Mouse (Mus musculus) midbrain, embryonic 12.5 days (tissue): ENCODE results near the gene Slc16a8. TPM values are rescaled to one million over a fixed set of nuclear protein-coding genes. Genes with fewer than 3 reads are reported as not detected.

ENCODE experiments used
- ATAC-seq: fragments of 200-750 bp; cut with Nextera tagmentation; 2 replicates; pipeline ENCODE4 v1.8.0; 2017; ENCODE audit warnings: low read depth, moderate TSS enrichment, moderate library complexity; ENCODE audit not compliant: low FRiP score
- H3K27ac ChIP-seq: fragments of 300-500 bp; sonication (generic); replicated peaks from 2 replicates; pipeline ENCODE4 v1.5.1; 2016; ENCODE audit warnings: mild to moderate bottlenecking
- H3K27me3 ChIP-seq: fragments of 300-500 bp; sonication (generic); 2 replicates; pipeline ENCODE4 v1.6.1; 2016; ENCODE audit warnings: mild to moderate bottlenecking
- H3K36me3 ChIP-seq: fragments of 300-500 bp; sonication (generic); 2 replicates; pipeline ENCODE4 v1.6.1; 2016
- H3K4me1 ChIP-seq: fragments of 300-500 bp; sonication (generic); 2 replicates; pipeline ENCODE4 v1.6.1; 2016
- H3K4me2 ChIP-seq: fragments of 300-500 bp; sonication (generic); replicated peaks from 2 replicates; pipeline ENCODE4 v1.6.1; 2016; ENCODE audit warnings: mild to moderate bottlenecking, moderate library complexity
- H3K4me3 ChIP-seq: fragments of 300-500 bp; sonication (generic); 2 replicates; pipeline ENCODE4 v1.5.1; 2016; ENCODE audit warnings: mild to moderate bottlenecking
- H3K9ac ChIP-seq: fragments of 300-500 bp; sonication (generic); replicated peaks from 2 replicates; pipeline ENCODE4 v1.6.1; 2016; ENCODE audit warnings: mild to moderate bottlenecking, moderate library complexity
- H3K9me3 ChIP-seq: fragments of 300-500 bp; sonication (generic); 2 replicates; pipeline ENCODE4 v1.6.1; 2016; ENCODE audit warnings: mild to moderate bottlenecking
- WGBS: fragments of 180-500 bp; shearing (Covaris S2); methylation state at CpG from one replicate; pipeline ENCODE4 v1.1.7; 2016; 5-methylcytosine and 5-hydroxymethylcytosine counted together
- polyA plus RNA-seq: library from polyadenylated mRNA; unstranded; fragments of >200 nt; fragmentation: Nextera tagmentation; extraction: Ambion mirVana; gene quantifications from 2 replicates; pipeline ENCODE4 v1.2.1, GENCODE M21; 2016

Gene Slc16a8
- polyA plus RNA-seq = 0.24 and 0.50 TPM in 2 replicates

GRCm38 (mm10) chr15:79254661-79255060 is at the start of gene Slc16a8:
TSS of gene Slc16a8 (minus strand) at chr15:79254761.
- no peak within 1 kb of the TSS for H3K27ac ChIP-seq

GRCm38 (mm10) chr15:79303725-79304124 is 49.2 kb upstream of the Slc16a8 start:
- Histone ChIP-seq H3K36me3 (peaks cover 9% of the 10 kb centered on the region), H3K4me2 (no peak overlapping the region), H3K4me3 (no peak overlapping the region), H3K4me1 (no peaks in the 10 kb centered on the region), H3K9me3 (no peaks in the 10 kb centered on the region), H3K27ac (no peak overlapping the region), H3K27me3 (no peaks in the 10 kb centered on the region), H3K9ac (no peak overlapping the region)
- 92% methylated on average over 8 of the region's 8 CpGs for WGBS
- ATAC-seq = no peak

More at GRCm38 (mm10) chr15:79254661-79255060, at the start of gene Slc16a8:
- peaks cover 9% of the 10 kb centered on the region for H3K4me1 ChIP-seq
- H3K36me3 ChIP-seq = no peaks in the 10 kb centered on the region
- H3K4me2 ChIP-seq = no peak within 1 kb of the TSS
- WGBS = 21% methylated on average over 3 of the region's 3 CpGs
- H3K4me3 ChIP-seq = no peak within 1 kb of the TSS
- H3K9ac ChIP-seq = no peak within 1 kb of the TSS
- H3K27me3 ChIP-seq = peaks cover 76% of the 10 kb centered on the region
- no peaks in the 10 kb centered on the region for H3K9me3 ChIP-seq
- no peak for ATAC-seq

GRCm38 (mm10) chr15:79299563-79300155 is 45.1 kb upstream of the Slc16a8 start:
- no peak for ATAC-seq
- H3K4me3 ChIP-seq = no peak overlapping the region
- H3K9me3 ChIP-seq = no peaks in the 10 kb centered on the region
- no peaks in the 10 kb centered on the region for H3K27me3 ChIP-seq
- no peaks in the 10 kb centered on the region for H3K4me1 ChIP-seq
- WGBS = 81% methylated on average over 2 of the region's 2 CpGs
- no peak overlapping the region for H3K27ac ChIP-seq
- no peak overlapping the region for H3K9ac ChIP-seq
- no peaks in the 10 kb centered on the region for H3K36me3 ChIP-seq
- H3K4me2 ChIP-seq = no peak overlapping the region

GRCm38 (mm10) chr15:79298553-79298952 is 44.0 kb upstream of the Slc16a8 start:
- H3K36me3 ChIP-seq = no peaks in the 10 kb centered on the region

GRCm38 (mm10) chr15:79292779-79293178 is 38.2 kb upstream of the Slc16a8 start:
- Histone ChIP-seq H3K9ac (no peak overlapping the region), H3K9me3 (no peaks in the 10 kb centered on the region), H3K27ac (no peak overlapping the region), H3K4me2 (no peak overlapping the region), H3K4me1 (no peaks in the 10 kb centered on the region), H3K36me3 (peaks cover 4% of the 10 kb centered on the region; the same call in 1 of the 2 replicates), H3K27me3 (no peaks in the 10 kb centered on the region), H3K4me3 (no peak overlapping the region)
- WGBS = 90% methylated on average over 9 of the region's 9 CpGs
- no peak for ATAC-seq

More at GRCm38 (mm10) chr15:79298553-79298952, 44.0 kb upstream of the Slc16a8 start:
- no peak for ATAC-seq
- Histone ChIP-seq H3K9me3 (no peaks in the 10 kb centered on the region), H3K27ac (no peak overlapping the region), H3K4me2 (no peak overlapping the region), H3K27me3 (no peaks in the 10 kb centered on the region), H3K4me3 (no peak overlapping the region), H3K9ac (no peak overlapping the region), H3K4me1 (no peaks in the 10 kb centered on the region)
- 82% methylated on average over 6 of the region's 6 CpGs for WGBS

- Histone ChIP-seq H3K36me3 (peaks cover 11% of the 10 kb centered on the region), H3K4me3 (no peak overlapping the region), H3K9ac (no peak overlapping the region), H3K4me1 (no peaks in the 10 kb centered on the region), H3K27ac (no peak overlapping the region), H3K27me3 (no peaks in the 10 kb centered on the region), H3K4me2 (no peak overlapping the region), H3K9me3 (no peaks in the 10 kb centered on the region)
- WGBS = 86% methylated on average over 3 of the region's 3 CpGs
- no peak for ATAC-seq
These were observed 35.8 kb upstream of the Slc16a8 start for GRCm38 (mm10) chr15:79290340-79290739.

- Histone ChIP-seq H3K9me3 (no peaks in the 10 kb centered on the region), H3K9ac (no peak overlapping the region)
- WGBS = 97% methylated on average over 12 of the region's 12 CpGs
These were observed 34.9 kb upstream of the Slc16a8 start for GRCm38 (mm10) chr15:79289441-79289840.

GRCm38 (mm10) chr15:79288387-79288786 is 33.8 kb upstream of the Slc16a8 start:
- Histone ChIP-seq H3K36me3 (peaks cover 11% of the 10 kb centered on the region), H3K4me2 (no peak overlapping the region), H3K27ac (no peak overlapping the region), H3K27me3 (no peaks in the 10 kb centered on the region), H3K4me1 (no peaks in the 10 kb centered on the region), H3K9me3 (no peaks in the 10 kb centered on the region), H3K4me3 (no peak overlapping the region), H3K9ac (no peak overlapping the region)
- WGBS = 92% methylated on average over 3 of the region's 3 CpGs
- ATAC-seq = no peak

More at GRCm38 (mm10) chr15:79289441-79289840, 34.9 kb upstream of the Slc16a8 start:
- Histone ChIP-seq H3K36me3 (peaks cover 11% of the 10 kb centered on the region), H3K27me3 (no peaks in the 10 kb centered on the region), H3K4me3 (no peak overlapping the region), H3K27ac (no peak overlapping the region), H3K4me1 (no peaks in the 10 kb centered on the region), H3K4me2 (no peak overlapping the region)
- ATAC-seq = no peak

- Histone ChIP-seq H3K27me3 (no peaks in the 10 kb centered on the region), H3K4me3 (no peak overlapping the region), H3K36me3 (peaks cover 11% of the 10 kb centered on the region), H3K27ac (no peak overlapping the region), H3K4me1 (no peaks in the 10 kb centered on the region), H3K4me2 (no peak overlapping the region), H3K9me3 (no peaks in the 10 kb centered on the region), H3K9ac (no peak overlapping the region)
- no peak for ATAC-seq
- WGBS = 93% methylated on average over 7 of the region's 7 CpGs
These were observed 32.5 kb upstream of the Slc16a8 start for GRCm38 (mm10) chr15:79287091-79287490.

GRCm38 (mm10) chr15:79286141-79286540 is 31.6 kb upstream of the Slc16a8 start:
- H3K9ac ChIP-seq = no peak overlapping the region
- H3K9me3 ChIP-seq = no peaks in the 10 kb centered on the region
- ATAC-seq = no peak
- H3K27ac ChIP-seq = no peak overlapping the region
- peaks cover 11% of the 10 kb centered on the region for H3K36me3 ChIP-seq
- 90% methylated on average over 7 of the region's 7 CpGs for WGBS
- H3K4me2 ChIP-seq = no peak overlapping the region
- no peaks in the 10 kb centered on the region for H3K27me3 ChIP-seq
- H3K4me3 ChIP-seq = no peak overlapping the region
- no peaks in the 10 kb centered on the region for H3K4me1 ChIP-seq

- H3K27me3 ChIP-seq = no peaks in the 10 kb centered on the region
- H3K4me1 ChIP-seq = no peaks in the 10 kb centered on the region
- no peak within 1 kb of the TSS for H3K27ac ChIP-seq
- no peak within 1 kb of the TSS for H3K4me2 ChIP-seq
- no peak for ATAC-seq
- peaks cover 11% of the 10 kb centered on the region for H3K36me3 ChIP-seq
- no peak within 1 kb of the TSS for H3K4me3 ChIP-seq
- H3K9ac ChIP-seq = no peak within 1 kb of the TSS
- no peaks in the 10 kb centered on the region for H3K9me3 ChIP-seq
- 74% methylated on average over 10 of the region's 10 CpGs for WGBS
These were observed 30.8 kb upstream of the Slc16a8 start, which contains the start of gene Baiap2l2 for GRCm38 (mm10) chr15:79285399-79285798. TSS of gene Baiap2l2 (minus strand) at chr15:79285537.

GRCm38 (mm10) chr15:79283371-79283770 is 28.8 kb upstream of the Slc16a8 start:
- H3K9me3 ChIP-seq = no peaks in the 10 kb centered on the region
- ATAC-seq = no peak
- no peaks in the 10 kb centered on the region for H3K27me3 ChIP-seq
- H3K4me2 ChIP-seq = no peak overlapping the region
- no peaks in the 10 kb centered on the region for H3K4me1 ChIP-seq
- WGBS = 86% methylated on average over 4 of the region's 4 CpGs
- H3K36me3 ChIP-seq = peaks cover 7% of the 10 kb centered on the region; the same call in 1 of the 2 replicates
- no peak overlapping the region for H3K27ac ChIP-seq
- no peak overlapping the region for H3K9ac ChIP-seq
- H3K4me3 ChIP-seq = no peak overlapping the region

- 86% methylated on average over 5 of the region's 5 CpGs for WGBS
- Histone ChIP-seq H3K4me2 (no peak overlapping the region), H3K9ac (no peak overlapping the region), H3K27ac (no peak overlapping the region), H3K4me1 (no peaks in the 10 kb centered on the region), H3K36me3 (peaks cover 7% of the 10 kb centered on the region; the same call in 1 of the 2 replicates), H3K9me3 (no peaks in the 10 kb centered on the region), H3K27me3 (no peaks in the 10 kb centered on the region), H3K4me3 (no peak overlapping the region)
- no peak for ATAC-seq
These were observed 27.9 kb upstream of the Slc16a8 start for GRCm38 (mm10) chr15:79282434-79282833.
